Mouse (Mus musculus) lung, postnatal 10 days (tissue): ENCODE measurements around the gene Myh9.
"Not testable (repeated sequence)": the region's sequence is repeated elsewhere in the genome, so short reads cannot be mapped to it uniquely, and the experiment has no call there.

Experiments used
- DNase-seq: peaks from one replicate; pipeline ENCODE4 v3.0.0; 2021

Myh9 gene

DNA sequence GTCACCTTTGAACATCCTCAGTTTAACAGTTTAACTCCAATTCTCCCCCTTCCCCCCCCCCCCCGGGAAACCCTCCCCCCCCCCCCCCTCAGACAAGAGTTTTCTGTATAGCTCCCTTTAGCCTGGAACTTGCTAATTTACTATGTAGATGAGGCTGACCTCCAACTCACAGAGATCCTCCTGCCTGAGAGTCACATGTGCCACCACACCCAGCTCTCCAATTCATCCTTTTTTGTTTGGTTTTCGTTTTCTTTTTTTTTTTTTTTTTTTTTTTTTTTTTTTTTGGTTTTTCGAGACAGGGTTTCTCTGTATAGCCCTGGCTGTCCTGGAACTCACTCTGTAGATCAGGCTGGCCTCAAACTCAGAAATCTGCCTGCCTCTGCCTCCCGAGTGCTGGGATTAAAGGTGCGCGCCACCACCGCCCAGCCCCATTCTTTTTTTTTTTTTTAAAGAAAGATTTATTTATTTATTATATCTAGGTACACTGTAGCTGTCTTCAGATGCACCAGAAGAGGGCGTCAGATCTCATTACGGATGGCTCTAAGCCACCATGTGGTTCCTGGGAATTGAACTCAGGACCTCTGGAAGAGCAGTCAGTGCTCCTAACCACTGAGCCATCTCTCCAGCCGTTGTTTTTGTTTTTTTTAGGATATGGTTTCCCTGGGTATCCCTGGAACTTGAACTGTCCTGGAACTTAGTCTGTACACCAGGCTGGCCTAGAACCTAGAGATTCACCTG, 25.4 kb upstream of the Myh9 start:
- not testable (repeated sequence) for DNase-seq

DNA sequence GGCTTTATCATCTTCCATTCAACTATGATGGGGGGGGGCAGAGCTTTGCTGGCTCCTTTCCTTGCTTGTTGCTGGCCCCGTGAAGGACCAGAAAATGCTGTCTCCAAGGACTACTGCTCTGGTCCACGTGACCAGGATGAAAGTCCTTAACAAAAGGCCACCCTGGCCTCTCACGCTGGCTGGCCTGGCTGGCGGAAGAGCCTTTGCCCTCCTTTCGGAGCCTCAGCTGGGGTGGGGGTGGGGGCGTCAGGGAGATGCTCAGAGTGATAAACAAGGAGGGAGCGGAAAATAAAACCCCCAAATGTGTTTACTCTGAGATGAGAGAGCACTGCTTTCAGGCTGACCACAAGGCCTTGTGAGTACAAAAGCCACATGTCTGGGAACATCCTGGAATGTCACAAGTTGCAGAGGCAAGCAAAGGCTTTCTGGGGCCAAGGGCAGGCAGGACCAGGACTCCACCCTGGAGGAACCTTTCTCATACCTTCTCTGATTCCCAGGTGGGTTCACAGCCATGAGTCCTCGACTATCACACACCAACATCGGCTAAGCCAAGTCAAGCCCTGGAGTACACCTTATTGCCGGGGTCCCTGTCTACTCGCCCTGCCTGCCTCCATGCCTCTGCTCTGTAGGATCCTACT, 24.7 kb upstream of the Myh9 start:
- no peak for DNase-seq

DNA sequence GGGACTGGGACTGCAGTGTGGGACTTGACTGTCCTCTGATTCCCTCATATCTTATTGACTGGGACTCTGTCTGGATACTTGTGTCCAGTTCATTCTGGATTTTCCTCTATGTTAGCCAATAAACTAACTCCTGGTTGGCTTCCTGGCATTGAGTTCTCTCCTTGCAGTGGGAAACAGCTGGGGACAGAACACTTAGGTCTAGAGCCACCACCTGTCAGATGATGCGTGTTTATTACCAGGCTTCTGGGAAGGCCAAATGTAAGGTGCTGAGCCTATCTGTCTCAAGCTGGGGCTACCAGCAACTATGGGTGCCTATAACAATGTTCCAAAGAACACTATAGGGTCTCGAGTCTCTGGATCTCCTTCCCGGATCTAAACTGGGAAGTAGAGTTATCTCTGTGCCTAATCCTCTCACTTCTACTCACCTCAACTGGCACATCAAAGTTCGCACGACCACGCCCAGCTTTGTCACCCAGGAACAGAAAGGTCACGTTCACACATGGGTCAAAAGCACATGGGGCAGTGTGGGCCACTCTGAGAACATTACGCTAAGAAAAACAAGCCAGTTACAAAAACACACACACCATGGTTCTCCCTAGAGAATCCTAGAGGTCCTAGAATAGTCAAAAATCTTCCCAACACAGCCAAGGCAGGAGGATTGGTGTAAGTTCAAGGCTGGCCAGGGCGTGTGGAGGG, 22.2 kb upstream of the Myh9 start:
- DNase-seq = no peak

DNA sequence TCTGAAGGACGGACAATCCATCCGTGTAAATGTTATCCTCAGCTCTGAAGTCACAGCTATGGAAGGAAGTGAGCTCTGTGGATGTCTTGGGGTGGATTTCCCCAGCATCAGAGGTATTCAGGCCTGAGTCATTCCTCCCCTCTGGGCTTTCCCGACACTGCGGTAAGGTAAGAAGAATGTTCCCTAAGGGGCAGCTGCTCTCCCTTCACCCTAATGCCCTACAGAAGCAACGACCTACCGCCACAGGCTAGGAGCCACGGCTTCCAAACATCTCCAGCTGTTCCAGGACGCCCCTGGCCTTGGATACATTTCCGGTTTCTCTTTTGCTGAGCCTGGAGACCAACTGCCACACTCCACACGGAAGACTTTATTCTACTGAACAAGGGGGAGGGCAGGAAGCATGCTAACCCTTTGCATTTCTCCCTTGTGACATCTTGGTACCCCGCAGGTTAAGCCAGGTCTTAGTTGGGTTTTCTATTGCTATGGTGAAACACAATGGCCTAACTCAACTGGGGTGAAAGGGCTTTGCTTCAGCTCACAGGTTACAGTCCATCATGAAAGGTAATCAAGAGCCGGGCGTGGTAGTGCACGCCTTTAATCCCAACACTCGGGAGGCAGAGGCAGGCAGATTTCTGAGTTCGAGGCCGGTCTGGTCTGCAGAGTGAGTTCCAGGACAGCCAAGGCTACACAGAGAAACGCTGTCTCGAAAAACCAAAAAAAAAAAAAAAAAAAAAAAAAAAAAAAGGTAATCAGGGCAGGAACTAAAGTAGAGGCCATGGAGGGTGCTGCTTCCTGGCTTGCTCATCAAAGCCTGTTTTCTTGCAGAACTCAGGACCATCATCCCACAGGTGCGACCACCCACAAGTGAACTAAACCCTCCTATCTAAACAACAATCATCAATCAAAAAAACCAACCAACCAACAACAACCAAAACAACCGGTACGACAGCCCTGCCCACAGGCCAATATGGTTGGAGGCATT, 21.3 kb upstream of the Myh9 start:
- no peak for DNase-seq

DNA sequence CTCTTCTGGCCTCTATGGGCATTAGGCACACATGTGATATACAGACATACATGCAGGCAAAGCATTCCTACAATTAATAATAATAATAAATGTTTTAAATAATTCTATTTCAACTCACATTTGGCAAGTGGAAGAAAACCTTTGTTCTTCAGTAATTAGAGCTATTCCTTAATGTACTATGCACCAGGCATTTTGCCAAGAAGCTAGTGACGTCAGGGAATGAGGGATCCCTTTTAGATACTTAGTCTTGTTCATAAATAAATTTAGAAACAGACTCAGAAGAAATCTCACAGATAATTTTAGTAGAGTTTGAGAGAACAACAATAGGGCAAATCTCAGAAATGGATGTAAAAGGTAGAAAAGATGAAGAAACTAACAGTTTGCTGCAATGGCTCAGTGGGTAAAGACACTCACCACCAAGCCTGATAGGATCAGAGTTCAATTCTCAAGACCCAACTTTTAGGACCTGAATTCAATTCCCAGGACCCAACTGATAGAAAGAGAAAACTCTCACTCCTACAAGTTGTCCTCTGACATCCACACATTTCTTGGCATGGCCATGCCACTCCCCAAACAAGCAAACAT, 18.2 kb upstream of the Myh9 start:
- no peak for DNase-seq

DNA sequence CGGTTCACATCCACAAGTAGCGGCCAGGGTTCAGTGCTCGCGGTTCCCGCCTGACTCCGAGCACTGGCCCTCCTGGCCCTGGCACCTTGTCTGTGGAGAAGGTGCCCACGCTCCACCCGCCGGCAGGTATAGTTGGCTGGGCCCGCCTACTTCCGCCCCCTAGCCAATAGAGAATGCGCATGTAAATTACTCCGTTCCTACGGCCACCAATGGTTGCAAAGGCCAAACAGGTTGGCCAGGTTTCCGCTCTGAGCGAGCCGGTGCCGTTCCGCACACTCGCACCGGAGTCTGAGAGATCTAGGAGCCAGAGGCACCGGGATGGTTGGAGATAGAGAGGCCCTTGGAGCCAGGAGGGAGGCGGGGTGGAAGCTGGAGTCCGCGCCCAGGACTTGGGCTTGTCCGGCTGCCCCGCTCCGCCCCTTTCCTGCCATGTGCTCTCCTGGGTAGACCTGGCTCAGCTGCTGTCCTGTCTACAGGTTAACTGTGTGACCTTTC, 15.7 kb upstream of the Myh9 start:
- DNase-seq = peak; percentile 83

DNA sequence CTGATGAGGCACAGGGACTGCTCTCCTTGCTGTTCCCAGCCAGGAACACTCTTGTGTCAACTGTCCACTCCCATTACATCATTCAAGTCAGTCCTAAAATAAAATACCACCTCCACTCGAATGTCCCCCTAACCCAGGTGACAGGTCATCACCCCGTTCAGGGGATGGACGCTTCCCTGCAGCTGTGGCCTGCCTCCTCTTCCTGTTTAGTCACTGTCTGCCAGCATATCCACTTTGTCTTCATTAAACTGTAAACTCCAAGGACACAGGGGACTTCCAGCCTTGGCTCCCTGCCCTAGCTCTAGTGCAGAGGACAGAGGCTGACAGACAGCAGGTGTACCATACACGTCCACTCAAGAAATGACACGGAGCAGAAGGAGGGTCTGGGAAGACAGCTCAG, 14.6 kb upstream of the Myh9 start:
- peak; percentile 81 for DNase-seq

DNA sequence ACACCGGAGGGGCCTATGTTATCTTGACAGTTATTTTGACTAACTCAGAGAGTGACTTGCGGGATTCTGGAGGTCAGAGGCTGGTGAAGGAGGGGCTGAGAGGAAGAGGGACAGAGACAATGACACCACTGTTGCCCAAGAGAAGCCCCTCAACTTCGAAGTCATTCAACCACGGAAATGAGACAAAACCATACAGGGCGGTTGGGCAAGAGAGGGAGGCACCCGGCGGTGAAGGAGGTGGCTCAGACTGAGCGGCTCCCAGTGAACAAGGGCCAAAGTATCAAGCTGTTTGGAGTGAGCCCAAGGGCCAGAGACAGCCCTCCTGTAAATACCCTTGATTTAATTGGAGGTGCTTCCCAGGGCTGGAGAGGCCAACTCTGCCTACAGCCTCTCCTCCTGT, 13.3 kb upstream of the Myh9 start:
- no peak for DNase-seq

DNA sequence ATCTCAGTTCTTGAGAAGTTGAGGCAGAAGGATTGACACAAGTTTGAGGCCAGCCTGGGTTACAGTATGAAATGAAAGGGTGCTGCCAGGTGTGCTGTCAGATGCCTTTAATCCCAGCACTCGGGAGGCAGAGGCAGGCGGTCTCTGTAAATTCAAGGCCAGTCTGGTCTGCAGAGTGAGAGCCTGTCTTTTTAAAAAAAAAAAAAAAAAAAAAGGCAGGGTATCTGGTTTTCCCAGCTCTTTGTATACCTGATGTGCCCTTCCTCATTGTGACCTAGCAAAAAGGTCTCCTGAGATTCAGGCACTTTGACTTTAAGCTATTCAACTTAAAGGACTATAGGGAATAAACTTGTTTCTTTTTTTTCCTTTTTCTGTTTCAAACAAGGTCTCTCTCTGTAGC, 10.0 kb upstream of the Myh9 start:
- no peak for DNase-seq

DNA sequence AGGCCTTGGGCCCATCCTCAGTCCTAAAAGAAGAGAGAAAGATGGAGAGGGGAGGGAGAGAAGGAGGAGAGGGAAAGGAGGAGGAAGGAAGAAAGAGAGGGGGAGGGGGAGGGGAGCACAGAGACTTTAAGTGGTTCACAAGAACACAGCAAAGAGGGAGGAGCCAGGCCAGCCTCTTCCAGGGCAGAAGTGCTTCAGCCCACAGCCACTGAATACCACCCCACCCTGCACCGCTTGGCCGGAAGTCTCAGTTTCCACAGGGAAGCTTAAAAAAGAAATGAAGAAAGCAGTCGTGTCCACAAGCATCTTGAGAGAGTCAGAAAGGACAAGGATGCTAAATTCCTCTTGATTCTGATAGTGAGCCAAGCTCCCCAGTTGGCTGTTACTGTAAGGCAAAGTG, 9.2 kb upstream of the Myh9 start:
- DNase-seq = peak; percentile 74

DNA sequence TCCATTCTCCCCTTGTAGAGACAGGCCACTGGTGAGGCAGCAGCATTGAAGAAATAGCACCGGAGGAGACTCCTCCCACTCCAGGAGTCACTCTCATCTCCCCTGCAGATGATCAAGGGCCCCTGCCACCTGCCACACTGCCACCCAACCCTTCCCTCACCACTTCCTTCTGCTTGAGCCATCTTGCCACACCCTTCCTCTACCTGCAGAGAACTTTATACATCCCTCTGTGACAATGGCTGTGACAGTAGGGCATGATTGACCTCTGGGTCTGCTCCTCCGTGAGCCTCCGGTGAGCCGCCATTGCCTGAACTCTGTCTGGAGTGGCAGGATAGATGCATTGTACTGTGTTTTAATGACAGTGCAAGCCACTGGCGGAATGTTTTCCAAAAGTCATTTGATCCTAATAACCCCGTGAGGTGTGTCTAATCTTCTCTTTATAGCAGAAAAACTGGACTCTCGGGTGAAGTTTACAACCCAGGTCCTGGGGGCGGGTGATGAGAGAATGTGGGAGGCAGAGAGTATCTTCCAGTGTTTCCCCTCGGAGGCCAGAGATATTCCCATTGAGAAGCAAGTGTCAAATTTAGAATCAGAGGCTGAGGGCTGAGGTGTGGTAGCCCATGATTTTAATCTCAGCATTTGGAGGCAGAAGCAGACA, 7.7 kb upstream of the Myh9 start:
- DNase-seq = no peak

DNA sequence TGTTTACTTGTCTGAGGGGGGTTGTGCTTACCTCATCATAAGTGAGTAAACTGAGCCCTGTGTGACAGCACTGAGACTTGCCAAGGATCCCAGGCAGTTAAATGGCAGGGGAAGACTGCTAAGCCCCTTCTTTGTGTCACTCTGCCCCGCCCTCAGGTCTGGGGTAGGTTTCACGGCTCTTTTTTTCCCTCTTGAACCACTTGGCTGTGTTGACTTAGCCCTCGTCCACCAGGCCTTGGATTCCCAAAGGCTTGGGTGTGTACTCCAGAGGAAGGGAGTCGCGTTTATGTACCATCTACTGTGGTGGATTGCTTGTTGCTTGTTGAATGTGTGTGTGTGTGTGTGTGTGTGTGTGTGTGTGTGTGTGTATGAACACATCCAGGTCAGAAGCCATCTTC, 7.1 kb upstream of the Myh9 start:
- DNase-seq = peak; percentile 52

DNA sequence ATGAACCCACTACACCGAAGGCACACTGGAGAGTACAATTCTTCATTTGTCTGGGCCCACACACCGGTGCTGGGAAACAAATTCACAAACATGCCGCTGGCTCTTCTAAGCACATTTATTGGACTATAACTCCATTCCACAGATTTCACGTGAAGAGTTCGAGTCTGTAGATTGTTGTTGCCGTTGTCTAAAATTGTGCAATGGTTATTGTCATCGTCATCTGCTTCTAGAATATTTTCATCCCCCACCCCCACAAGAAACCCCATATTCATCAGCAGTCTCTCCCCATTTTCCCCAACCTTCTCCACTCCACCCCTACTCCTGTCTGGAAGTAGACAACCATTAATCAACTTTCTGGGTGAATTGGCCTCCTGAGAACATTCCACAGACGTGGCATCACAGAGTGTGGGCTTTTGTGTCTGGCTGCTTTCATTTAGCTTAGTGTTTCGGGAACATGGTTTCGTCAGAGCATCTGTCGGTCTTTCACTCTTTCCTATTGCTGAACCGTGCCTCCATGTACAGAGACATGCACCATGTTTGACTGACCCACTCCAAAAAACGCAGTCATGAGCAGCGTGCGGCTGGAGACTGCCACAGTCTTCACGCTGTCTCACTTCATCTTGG, 6.6 kb upstream of the Myh9 start:
- no peak for DNase-seq

DNA sequence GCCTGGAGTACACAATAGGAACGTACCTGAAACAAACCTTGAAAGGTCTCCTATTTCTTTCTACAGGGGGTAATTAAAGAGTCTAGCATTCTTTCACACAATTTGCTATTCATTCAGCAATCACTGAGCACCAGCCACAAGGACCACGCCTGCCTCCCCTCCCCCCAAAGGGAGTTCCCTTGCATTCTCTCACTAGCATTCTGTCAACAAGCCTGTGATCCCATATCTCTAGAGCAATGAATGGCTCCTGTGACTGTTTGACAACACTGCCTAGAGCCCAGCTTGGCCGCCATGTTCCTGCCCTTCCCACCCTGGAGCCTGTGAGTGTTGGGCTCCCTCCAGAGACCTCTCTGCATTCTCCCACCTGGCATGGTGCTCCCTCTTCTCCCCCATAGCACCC, 5.9 kb upstream of the Myh9 start:
- DNase-seq = peak; percentile 51

DNA sequence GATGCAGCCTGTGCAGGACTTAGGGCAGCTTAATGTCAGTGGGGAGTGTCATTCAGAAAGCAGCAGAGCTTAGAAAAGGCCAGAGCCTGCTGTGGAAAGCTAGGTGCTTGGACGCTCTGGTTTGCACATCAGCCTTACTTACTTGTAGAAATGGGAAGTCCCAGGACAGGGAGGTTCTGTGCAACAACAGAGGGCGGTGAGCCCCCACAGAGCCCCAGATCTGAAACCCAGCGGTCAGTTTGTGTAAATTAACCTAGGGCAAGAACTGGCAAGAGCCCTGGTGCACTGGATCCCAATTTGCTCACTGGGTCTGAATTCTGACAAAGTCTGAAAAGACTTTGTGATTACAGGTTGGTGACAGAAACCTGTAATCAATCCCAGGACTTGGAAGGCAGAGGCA, 5.1 kb upstream of the Myh9 start:
- DNase-seq = no peak

DNA sequence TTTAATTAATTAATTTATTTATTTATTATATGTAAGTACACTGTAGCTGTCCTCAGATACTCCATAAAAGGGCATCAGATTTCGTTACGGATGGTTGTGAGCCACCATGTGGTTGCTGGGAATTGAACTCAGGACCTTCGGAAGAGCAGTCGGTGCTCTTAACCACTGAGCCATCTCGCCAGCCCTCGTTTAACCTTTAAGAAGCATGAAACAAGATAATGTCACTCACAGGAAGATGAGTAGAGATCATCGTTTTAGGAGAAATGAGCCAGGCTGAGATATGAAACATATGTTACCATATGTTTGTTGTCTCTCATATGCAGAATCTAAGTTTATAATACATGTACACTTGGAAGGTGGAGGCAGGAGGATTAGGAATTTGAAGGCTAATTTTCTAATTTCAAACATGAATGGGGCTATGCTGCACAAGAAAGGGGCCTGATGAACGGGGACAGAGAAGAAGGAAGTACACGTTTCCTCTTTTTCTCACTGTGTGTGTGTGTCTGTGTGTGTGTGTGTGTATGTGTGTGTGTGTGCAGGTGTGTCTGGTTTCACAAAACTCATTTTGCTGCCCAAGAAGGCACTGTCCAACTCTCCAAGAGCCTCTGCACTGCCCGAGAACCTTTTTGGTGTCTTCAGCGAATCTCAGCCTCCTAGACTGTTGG, 4.1 kb upstream of the Myh9 start:
- not testable (repeated sequence) for DNase-seq

DNA sequence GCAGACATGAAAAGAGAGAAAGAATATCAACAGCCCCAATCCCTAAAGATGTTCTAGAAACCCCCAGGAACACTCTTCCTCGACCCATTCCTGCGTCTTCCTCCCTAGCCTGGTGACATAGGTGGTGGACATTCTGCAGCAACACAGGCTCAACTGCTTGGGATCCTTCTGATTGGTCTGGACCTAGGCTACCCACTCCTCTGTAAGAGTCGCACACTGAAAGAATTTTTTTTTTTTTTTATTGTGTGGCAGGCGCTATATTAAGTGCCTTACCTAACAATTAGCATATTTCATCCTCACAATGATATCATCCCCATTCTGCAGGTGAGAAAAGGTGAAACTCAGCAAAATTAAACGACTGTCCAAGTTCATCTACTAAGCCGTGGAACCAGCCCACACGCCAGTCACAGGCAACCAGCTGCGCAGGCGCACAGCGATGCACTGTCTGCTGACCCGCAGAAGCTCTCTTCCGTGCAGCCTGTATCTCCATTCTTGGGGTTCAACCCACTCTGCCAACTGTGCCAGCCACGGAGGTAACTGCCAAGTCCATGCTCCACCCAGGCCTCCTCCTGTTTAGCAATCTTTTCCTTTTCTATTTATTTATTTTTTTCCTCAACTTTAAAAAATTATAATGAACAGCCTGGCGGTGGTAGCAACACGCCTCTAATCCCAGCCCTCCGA, 3.1 kb upstream of the Myh9 start:
- DNase-seq = no peak

DNA sequence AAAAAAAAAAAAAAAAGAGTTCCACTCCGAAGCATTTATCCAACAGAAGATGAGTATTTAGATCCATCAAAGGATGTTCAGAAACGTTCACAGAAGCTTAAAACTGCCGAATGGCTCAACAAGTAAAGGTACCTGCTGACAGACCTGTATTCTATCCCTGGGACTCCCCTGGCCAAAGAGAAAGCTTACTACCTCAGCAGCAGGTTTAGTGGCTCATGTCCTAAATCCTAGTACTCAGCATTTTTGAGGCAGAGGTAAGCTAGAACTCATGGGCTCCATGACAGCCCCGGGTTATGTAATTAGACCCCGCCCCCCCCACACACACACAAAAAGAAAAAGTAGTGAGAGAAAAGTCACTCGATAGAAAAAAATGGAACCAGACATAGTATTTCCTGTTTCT, 2.1 kb upstream of the Myh9 start:
- no peak for DNase-seq

DNA sequence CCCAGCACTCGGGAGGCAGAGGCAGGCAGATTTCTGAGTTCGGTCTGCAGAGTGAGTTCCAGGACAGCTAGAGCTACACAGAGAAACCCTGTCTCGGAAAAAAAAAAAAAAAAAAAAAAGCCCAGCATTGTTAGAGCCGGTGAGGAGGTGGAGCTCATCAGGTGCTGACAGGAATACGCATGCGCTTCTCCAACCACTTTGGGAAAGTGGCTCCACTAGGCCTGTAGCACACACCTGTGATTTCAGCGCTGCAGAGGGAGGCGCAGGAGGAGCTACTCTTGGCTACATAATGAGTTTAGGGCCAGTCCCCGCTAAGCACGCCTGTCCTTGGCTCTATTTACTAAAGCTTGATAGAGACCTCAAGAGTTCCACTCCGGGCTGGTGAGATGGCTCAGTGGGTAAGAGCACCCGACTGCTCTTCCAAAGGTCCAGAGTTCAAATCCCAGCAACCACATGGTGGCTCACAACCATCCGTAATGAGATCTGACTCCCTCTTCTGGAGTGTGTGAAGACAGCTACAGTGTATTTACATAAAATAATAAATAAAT, 1.6 kb upstream of the Myh9 start:
- peak; percentile 56 for DNase-seq

DNA sequence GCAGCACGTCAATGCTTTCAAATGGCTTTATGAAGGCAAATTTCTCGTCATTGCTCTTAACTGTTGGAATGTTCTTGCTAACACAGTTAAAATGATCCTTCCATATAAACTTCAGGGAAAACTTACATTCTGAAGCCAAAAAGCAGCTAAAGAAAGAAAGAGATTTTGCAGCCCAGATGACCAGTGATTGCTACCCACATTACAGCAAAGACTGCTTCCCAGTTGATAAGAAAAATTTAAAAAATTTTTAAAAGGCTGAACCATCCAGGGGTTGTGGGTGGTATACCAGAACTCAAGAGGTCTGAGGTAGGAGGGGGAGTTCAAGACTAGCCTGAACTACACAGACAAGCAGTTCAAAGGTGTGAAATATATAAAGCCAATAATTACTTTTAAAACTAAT, 1.1 kb upstream of the Myh9 start:
- no peak for DNase-seq
